ENCODE assay signal across 24 mouse cellular contexts in genomic region chr11:75515186-75515585, GRCm38 (mm10). TPM values are rescaled to one million over a fixed set of nuclear protein-coding genes. Genes with fewer than 3 reads are reported as not detected.
A peak's percentile ranks its signal among the peaks of the same experiment; 100 is the strongest.
DNase-seq lines count a peak whose midpoint lies in the region; ATAC-seq lines count a peak whose summit lies in the region.
"Had no signal": no experiment of that assay in that cellular context is flagged by ENCODE, and none has a peak within 500 bp of the region (broad histone marks: within the 10 kb centered on the region; RNA-seq: fewer than 3 reads in every experiment).

No protein-coding gene starts in this region.

- H3K4me2 ChIP-seq in midbrain, embryonic 11.5 days, result no peak overlapping the region
- H3K4me2 ChIP-seq in midbrain, embryonic 15.5 days, result no peak overlapping the region
- H3K4me2 ChIP-seq: embryonic facial prominence, embryonic 13.5 days; forebrain, embryonic 12.5 days; hindbrain, embryonic 14.5 days; intestine, embryonic 15.5 days had no signal

- no peaks in the 10 kb centered on the region for H3K27me3 ChIP-seq in midbrain, embryonic 11.5 days (ENCODE audit: control insufficient read depth, insufficient read depth, low read length)
- no peaks in the 10 kb centered on the region for H3K27me3 ChIP-seq in midbrain, embryonic 15.5 days (replicated peaks)
- H3K27me3 ChIP-seq: embryonic facial prominence, embryonic 13.5 days; forebrain, embryonic 12.5 days; heart, embryonic 15.5 days; intestine, embryonic 15.5 days had no signal

- 94% methylated on average over 25 of the region's 25 CpGs for WGBS in midbrain, embryonic 11.5 days
- 92% methylated on average over 25 of the region's 25 CpGs for WGBS in midbrain, embryonic 15.5 days

- no peak for ATAC-seq in midbrain, embryonic 11.5 days (ENCODE audit: low FRiP score)
- no peak for ATAC-seq in midbrain, embryonic 15.5 days (replicated peaks)
- no peak for ATAC-seq in megakaryocyte-erythroid progenitor cell, adult 5-6 weeks (replicated peaks; ENCODE audit: low FRiP score, low TSS enrichment, poor library complexity, severe bottlenecking)
- ATAC-seq: CD4-positive, CD25-positive, alpha-beta regulatory T cell, adult 4 months; forebrain, embryonic 16.5 days; intestine, embryonic 15.5 days had no signal

- H3K36me3 ChIP-seq in midbrain, embryonic 11.5 days (ENCODE audit: control insufficient read depth, insufficient read depth, low read length), result no peaks in the 10 kb centered on the region
- no peaks in the 10 kb centered on the region for H3K36me3 ChIP-seq in midbrain, embryonic 15.5 days (replicated peaks)
- H3K36me3 ChIP-seq: forebrain, embryonic 12.5 days; heart, embryonic 15.5 days; intestine, embryonic 15.5 days had no signal

- no peaks in the 10 kb centered on the region for H3K9me3 ChIP-seq in midbrain, embryonic 11.5 days (ENCODE audit: control insufficient read depth, low read length)
- H3K9me3 ChIP-seq in midbrain, embryonic 15.5 days, result no peaks in the 10 kb centered on the region
- H3K9me3 ChIP-seq: embryonic facial prominence, embryonic 13.5 days; forebrain, embryonic 12.5 days; heart, embryonic 10.5 days; heart, embryonic 15.5 days; hindbrain, embryonic 10.5 days; intestine, embryonic 15.5 days had no signal

- no peak overlapping the region for H3K9ac ChIP-seq in midbrain, embryonic 11.5 days (ENCODE audit: low read length)
- no peak overlapping the region for H3K9ac ChIP-seq in midbrain, embryonic 15.5 days
- H3K9ac ChIP-seq: embryonic facial prominence, embryonic 13.5 days; forebrain, embryonic 12.5 days; heart, embryonic 15.5 days; hindbrain, embryonic 14.5 days; intestine, embryonic 15.5 days had no signal

- peak; percentile 15 for DNase-seq in adrenal gland, postnatal 14 days
- no peak for DNase-seq in adrenal gland, postnatal 36 days
- DNase-seq in heart, adult 11 months, result peak; percentile 92
- DNase-seq in heart, postnatal 4 days, result no peak
- DNase-seq in midbrain, embryonic 11.5 days (ENCODE audit: low spot score, missing footprints), result peak; percentile 23
- DNase-seq in left cerebral cortex, postnatal 4 days, result no peak
- DNase-seq: adrenal gland, adult 8-10 months; B cell, adult 2 months; cerebellum, adult 2 months; cerebellum, postnatal 25 days; gastrocnemius, postnatal 14 days; heart, postnatal 14 days had no signal

- H3K4me3 ChIP-seq in midbrain, embryonic 11.5 days (ENCODE audit: low read depth, low read length), result no peak overlapping the region
- H3K4me3 ChIP-seq in midbrain, embryonic 15.5 days, result no peak overlapping the region
- H3K4me3 ChIP-seq: embryonic facial prominence, embryonic 13.5 days; forebrain, embryonic 12.5 days; heart, embryonic 15.5 days; hindbrain, embryonic 10.5 days; intestine, embryonic 15.5 days had no signal

- peaks cover 2% of the 10 kb centered on the region for H3K4me1 ChIP-seq in midbrain, embryonic 11.5 days (ENCODE audit: control insufficient read depth, insufficient read depth, low read length)
- peaks cover 4% of the 10 kb centered on the region for H3K4me1 ChIP-seq in midbrain, embryonic 15.5 days

- intact Hi-C loops in left cerebral cortex, postnatal 4 days (cut with DNase I), result no loop called here

- no peak overlapping the region for H3K27ac ChIP-seq in midbrain, embryonic 11.5 days (ENCODE audit: low read depth, low read length)
- no peak overlapping the region for H3K27ac ChIP-seq in midbrain, embryonic 15.5 days
- H3K27ac ChIP-seq: embryonic facial prominence, embryonic 13.5 days; forebrain, embryonic 12.5 days; heart, embryonic 10.5 days; heart, embryonic 15.5 days; hindbrain, embryonic 10.5 days; hindbrain, embryonic 14.5 days; intestine, embryonic 15.5 days had no signal

RNA-seq across cellular contexts. Expression of gene Scarf1, which starts 1.8 kb away (rescaled TPM):
- 12.7 and 14.6 TPM in 2 replicates for total RNA-seq in adrenal gland, postnatal 14 days (2021)
- 1 to 10 TPM; 8.7 TPM for total RNA-seq in adrenal gland, postnatal 36 days (2021)
- total RNA-seq in heart, postnatal 4 days (2021), result 10 to 100 TPM; 14.5 to 15.0 TPM
- polyA plus RNA-seq in midbrain, embryonic 11.5 days (2014; fragmentation: Nextera tagmentation; extraction: Ambion mirVana), result 2.9 and 3.4 TPM in 2 replicates
- 4.6 and 5.2 TPM in 2 replicates for polyA plus RNA-seq in midbrain, embryonic 15.5 days (2015; fragmentation: Nextera tagmentation; extraction: Ambion mirVana)
- total RNA-seq in left cerebral cortex, postnatal 4 days (2021), result 1 to 10 TPM; 3.0 to 3.5 TPM
- 1.0 TPM in 1 of 2 replicates, not detected in the other for total RNA-seq in megakaryocyte-erythroid progenitor cell, adult 5-6 weeks (2014; fragmentation: Nextera tagmentation)
- total RNA-seq in megakaryocyte-erythroid progenitor cell, adult 5-6 weeks (2017), result 0.65 TPM in 1 of 2 replicates, not detected in the other

RNA-seq across cellular contexts. Expression of gene Rilp, which starts 5.3 kb away (rescaled TPM):
- total RNA-seq in adrenal gland, postnatal 14 days (2021), result 14.3 and 15.9 TPM in 2 replicates
- 10 to 100 TPM in 1 of 2 experiments, 1 to 10 TPM in 1; 9.3 to 11.5 TPM for total RNA-seq in adrenal gland, postnatal 36 days (2021)
- total RNA-seq in heart, postnatal 4 days (2021), result 10 to 100 TPM; 24.5 to 24.7 TPM
- polyA plus RNA-seq in midbrain, embryonic 11.5 days (2014; fragmentation: Nextera tagmentation; extraction: Ambion mirVana), result 0.53 and 0.72 TPM in 2 replicates
- polyA plus RNA-seq in midbrain, embryonic 15.5 days (2015; fragmentation: Nextera tagmentation; extraction: Ambion mirVana), result 1.9 and 2.0 TPM in 2 replicates
- total RNA-seq in left cerebral cortex, postnatal 4 days (2021), result 1 to 10 TPM; 1.8 to 1.9 TPM
- 1.5 TPM in 1 of 2 replicates, not detected in the other for total RNA-seq in megakaryocyte-erythroid progenitor cell, adult 5-6 weeks (2014; fragmentation: Nextera tagmentation)
- 0.72 TPM in 1 of 2 replicates, not detected in the other for total RNA-seq in megakaryocyte-erythroid progenitor cell, adult 5-6 weeks (2017)
- total RNA-seq: granulocyte monocyte progenitor cell, adult 5-6 weeks had no signal
- polyA plus RNA-seq: embryonic facial prominence, embryonic 13.5 days had no signal

RNA-seq across cellular contexts. Expression of gene Slc43a2, which starts 16.3 kb away (rescaled TPM):
- 22.4 and 29.2 TPM in 2 replicates for total RNA-seq in adrenal gland, postnatal 14 days (2021)
- 10 to 100 TPM; 21.4 TPM for total RNA-seq in adrenal gland, postnatal 36 days (2021)
- total RNA-seq in heart, postnatal 4 days (2021), result 10 to 100 TPM in 1 of 2 experiments, 1 to 10 TPM in 1; 8.9 to 10.5 TPM
- polyA plus RNA-seq in midbrain, embryonic 11.5 days (2014; fragmentation: Nextera tagmentation; extraction: Ambion mirVana), result 3.3 and 3.7 TPM in 2 replicates
- polyA plus RNA-seq in midbrain, embryonic 15.5 days (2015; fragmentation: Nextera tagmentation; extraction: Ambion mirVana), result 17.7 and 20.2 TPM in 2 replicates
- total RNA-seq in left cerebral cortex, postnatal 4 days (2021), result 10 to 100 TPM; 43.5 to 51.1 TPM
- total RNA-seq in megakaryocyte-erythroid progenitor cell, adult 5-6 weeks (2014; fragmentation: Nextera tagmentation), result 1.2 and 2.2 TPM in 2 replicates
- 1.9 and 2.9 TPM in 2 replicates for total RNA-seq in megakaryocyte-erythroid progenitor cell, adult 5-6 weeks (2017)

RNA-seq across cellular contexts. Expression of gene Prpf8, which starts 28.6 kb away (rescaled TPM):
- total RNA-seq in adrenal gland, postnatal 14 days (2021), result 127 and 135 TPM in 2 replicates
- total RNA-seq in adrenal gland, postnatal 36 days (2021), result 100 to 1,000 TPM; 146 to 161 TPM
- total RNA-seq in heart, postnatal 4 days (2021), result 100 to 1,000 TPM; 113 to 115 TPM
- 94.9 and 100.0 TPM in 2 replicates for polyA plus RNA-seq in midbrain, embryonic 11.5 days (2014; fragmentation: Nextera tagmentation; extraction: Ambion mirVana)
- 54.8 and 56.4 TPM in 2 replicates for polyA plus RNA-seq in midbrain, embryonic 15.5 days (2015; fragmentation: Nextera tagmentation; extraction: Ambion mirVana)
- total RNA-seq in left cerebral cortex, postnatal 4 days (2021), result 100 to 1,000 TPM; 136 to 137 TPM
- 160 and 198 TPM in 2 replicates for total RNA-seq in megakaryocyte-erythroid progenitor cell, adult 5-6 weeks (2014; fragmentation: Nextera tagmentation)
- 118 and 144 TPM in 2 replicates for total RNA-seq in megakaryocyte-erythroid progenitor cell, adult 5-6 weeks (2017)

RNA-seq across cellular contexts. Expression of gene Tlcd2, which starts 53.7 kb away (rescaled TPM):
- 13.9 and 24.7 TPM in 2 replicates for total RNA-seq in adrenal gland, postnatal 14 days (2021)
- total RNA-seq in adrenal gland, postnatal 36 days (2021), result 10 to 100 TPM; 10.1 to 14.3 TPM
- total RNA-seq in heart, postnatal 4 days (2021), result 1 to 10 TPM; 6.1 to 6.7 TPM
- polyA plus RNA-seq in midbrain, embryonic 11.5 days (2014; fragmentation: Nextera tagmentation; extraction: Ambion mirVana), result 7.6 and 8.9 TPM in 2 replicates
- 2.2 and 2.8 TPM in 2 replicates for polyA plus RNA-seq in midbrain, embryonic 15.5 days (2015; fragmentation: Nextera tagmentation; extraction: Ambion mirVana)
- total RNA-seq in left cerebral cortex, postnatal 4 days (2021), result under 1 TPM; 0.80 to 0.95 TPM
- 13.8 and 19.9 TPM in 2 replicates for total RNA-seq in megakaryocyte-erythroid progenitor cell, adult 5-6 weeks (2014; fragmentation: Nextera tagmentation)
- total RNA-seq in megakaryocyte-erythroid progenitor cell, adult 5-6 weeks (2017), result 9.5 and 14.7 TPM in 2 replicates

Comparison
In these comparisons a context has a peak if more than half of its experiments do, and no peak if none do; other contexts are left out.
1. DNase-seq: peak in adrenal gland, postnatal 14 days (single experiment), heart, adult 11 months (single experiment) and midbrain, embryonic 11.5 days (single experiment); none in adrenal gland, postnatal 36 days (0 of 2), heart, postnatal 4 days (single experiment) and left cerebral cortex, postnatal 4 days (single experiment).